Mouse (Mus musculus) embryonic facial prominence, embryonic 11.5 days (tissue): ENCODE results near the gene Fbxl7. TPM values are rescaled to one million over a fixed set of nuclear protein-coding genes. Genes with fewer than 3 reads are reported as not detected.

ENCODE experiments used
- ATAC-seq: fragments of 200-750 bp; cut with Nextera tagmentation; replicated peaks from 2 replicates; pipeline ENCODE4 v1.8.0; 2017; ENCODE audit warnings: low read depth; ENCODE audit not compliant: insufficient number of reproducible peaks, low FRiP score, low TSS enrichment
- DNase-seq: peaks from one replicate; pipeline ENCODE4 v3.0.0-alpha.2; 2015; ENCODE audit warnings: low spot score
- H3K27ac ChIP-seq: fragments of 300-500 bp; sonication (generic); replicated peaks from 2 replicates; pipeline ENCODE4 v1.5.1; 2014; ENCODE audit warnings: mild to moderate bottlenecking, low read depth, low read length, control low read depth
- H3K27me3 ChIP-seq: fragments of 300-500 bp; sonication (generic); 2 replicates; pipeline ENCODE4 v1.6.1; 2014; ENCODE audit warnings: mild to moderate bottlenecking, low read length, moderate library complexity, mixed read lengths; ENCODE audit not compliant: control insufficient read depth, insufficient read depth
- H3K36me3 ChIP-seq: fragments of 300-500 bp; sonication (generic); replicated peaks from 2 replicates; pipeline ENCODE4 v1.6.1; 2014; ENCODE audit warnings: low read depth, mild to moderate bottlenecking, low read length, moderate library complexity, mixed read lengths; ENCODE audit not compliant: control insufficient read depth, insufficient read depth
- H3K4me1 ChIP-seq: fragments of 300-500 bp; sonication (generic); 2 replicates; pipeline ENCODE4 v1.6.1; 2014; ENCODE audit warnings: low read length, mixed read lengths; ENCODE audit not compliant: control insufficient read depth, insufficient read depth
- H3K4me2 ChIP-seq: fragments of 300-500 bp; sonication (generic); 2 replicates; pipeline ENCODE4 v1.6.1; 2014; ENCODE audit warnings: low read depth, mild to moderate bottlenecking, control low read depth, low read length, moderate library complexity
- H3K4me3 ChIP-seq: fragments of 300-500 bp; sonication (generic); 2 replicates; pipeline ENCODE4 v1.5.1; 2014; ENCODE audit warnings: low read depth, low read length, control low read depth
- H3K9ac ChIP-seq: fragments of 300-500 bp; sonication (generic); replicated peaks from 2 replicates; pipeline ENCODE4 v1.6.1; 2014; ENCODE audit warnings: mild to moderate bottlenecking, control low read depth, low read length
- H3K9me3 ChIP-seq: fragments of 300-500 bp; sonication (generic); replicated peaks from 2 replicates; pipeline ENCODE4 v1.6.1; 2016; ENCODE audit warnings: mild to moderate bottlenecking, low read length, inconsistent platforms, mixed read lengths; ENCODE audit not compliant: control insufficient read depth
- WGBS: fragments of 180-500 bp; shearing (Covaris S2); extraction: QIAGEN DNeasy Blood & Tissue Kit; methylation state at CpG from one replicate; pipeline ENCODE4 v1.1.7; 2014; 5-methylcytosine and 5-hydroxymethylcytosine counted together
- polyA plus RNA-seq: library from polyadenylated mRNA; unstranded; fragments of >200 nt; fragmentation: Nextera tagmentation; extraction: Ambion mirVana; gene quantifications from 2 replicates; pipeline ENCODE4 v1.2.1, GENCODE M21; 2014

Gene Fbxl7
- polyA plus RNA-seq, 1 experiment from 2014 or later, result 16.0 TPM

- no peak overlapping the region for H3K27ac ChIP-seq
- H3K4me3 ChIP-seq, result no peak overlapping the region
- DNase-seq (no peak), ATAC-seq (no peak)
- H3K9me3 ChIP-seq, result no peaks in the 10 kb centered on the region
- H3K36me3 ChIP-seq, result no peaks in the 10 kb centered on the region
- H3K27me3 ChIP-seq, result no peaks in the 10 kb centered on the region
- H3K9ac ChIP-seq, result no peak overlapping the region
- 47% methylated on average over 10 of the region's 10 CpGs for WGBS
- H3K4me1 ChIP-seq, result no peaks in the 10 kb centered on the region
- no peak overlapping the region for H3K4me2 ChIP-seq
Observed at GRCm38 (mm10) chr15:26553620-26554019, 341.8 kb downstream of the Fbxl7 start.

DNA sequence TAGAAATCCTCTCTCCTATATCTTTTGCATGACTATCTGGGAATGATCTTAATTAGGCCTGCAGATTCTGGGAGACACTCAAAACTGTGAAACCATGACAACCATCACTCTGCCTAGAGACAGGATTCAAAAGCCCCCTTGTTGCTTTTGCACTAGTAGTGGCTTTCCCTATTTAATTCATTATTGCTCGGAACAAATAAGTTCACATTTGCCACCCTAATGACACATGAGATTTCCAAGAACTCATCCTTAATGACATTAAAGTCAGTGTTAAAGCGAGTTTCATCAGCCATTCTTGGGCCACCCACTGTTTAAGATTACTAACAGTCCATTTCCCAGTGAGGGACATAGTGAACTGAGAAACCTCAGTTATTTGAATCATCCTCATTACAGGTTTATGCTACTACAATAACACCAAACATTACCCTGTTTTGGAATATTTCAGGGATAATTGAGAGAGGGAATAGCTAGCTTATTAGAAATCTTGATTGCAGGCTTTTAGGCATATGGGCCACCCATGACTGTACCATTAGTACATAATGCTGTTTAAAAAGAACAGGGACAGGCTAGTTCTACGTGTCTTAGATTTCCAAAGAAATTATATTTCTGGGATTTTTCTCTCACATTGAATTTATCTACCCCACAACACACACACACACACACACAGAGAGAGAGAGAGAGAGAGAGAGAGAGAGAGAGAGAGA lies 361.2 kb downstream of the Fbxl7 start:
- no peaks in the 10 kb centered on the region for H3K36me3 ChIP-seq
- H3K4me1 ChIP-seq, result no peaks in the 10 kb centered on the region
- ATAC-seq (no peak), DNase-seq (peak; percentile 13)
- no peak overlapping the region for H3K27ac ChIP-seq
- no peaks in the 10 kb centered on the region for H3K9me3 ChIP-seq
- no peaks in the 10 kb centered on the region for H3K27me3 ChIP-seq
- H3K4me2 ChIP-seq, result no peak overlapping the region
- H3K4me3 ChIP-seq, result no peak overlapping the region
- no peak overlapping the region for H3K9ac ChIP-seq
- 58% methylated on average over 3 of the region's 3 CpGs for WGBS

DNA sequence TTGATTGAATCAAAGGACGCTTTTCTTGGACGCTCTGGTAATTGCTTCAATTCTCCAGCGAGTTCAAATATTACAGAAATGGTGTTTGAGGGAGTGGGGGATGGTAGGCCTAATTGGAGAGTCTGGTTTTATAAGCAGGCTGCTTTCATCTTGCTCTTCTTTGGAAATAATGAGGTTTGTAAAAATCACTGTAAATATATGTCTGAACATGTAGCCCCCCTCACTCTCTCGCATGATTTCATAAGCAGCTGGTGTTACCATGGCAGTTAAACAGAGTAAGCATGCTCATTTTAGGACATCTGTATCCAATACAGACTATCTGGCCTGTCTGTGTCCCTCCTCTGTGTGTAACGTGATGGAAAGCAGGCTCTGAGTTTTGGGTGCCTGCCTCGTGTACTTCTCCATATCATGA lies 376.2 kb downstream of the Fbxl7 start:
- Histone ChIP-seq H3K4me1 (no peaks in the 10 kb centered on the region), H3K36me3 (no peaks in the 10 kb centered on the region), H3K4me3 (no peak overlapping the region), H3K27me3 (no peaks in the 10 kb centered on the region), H3K27ac (no peak overlapping the region), H3K9me3 (no peaks in the 10 kb centered on the region), H3K9ac (no peak overlapping the region), H3K4me2 (no peak overlapping the region)
- ATAC-seq (peak; percentile 84; the same call in 1 of the 2 replicates), DNase-seq (peak; percentile 79)
- 45% methylated on average over 6 of the region's 6 CpGs for WGBS

DNA sequence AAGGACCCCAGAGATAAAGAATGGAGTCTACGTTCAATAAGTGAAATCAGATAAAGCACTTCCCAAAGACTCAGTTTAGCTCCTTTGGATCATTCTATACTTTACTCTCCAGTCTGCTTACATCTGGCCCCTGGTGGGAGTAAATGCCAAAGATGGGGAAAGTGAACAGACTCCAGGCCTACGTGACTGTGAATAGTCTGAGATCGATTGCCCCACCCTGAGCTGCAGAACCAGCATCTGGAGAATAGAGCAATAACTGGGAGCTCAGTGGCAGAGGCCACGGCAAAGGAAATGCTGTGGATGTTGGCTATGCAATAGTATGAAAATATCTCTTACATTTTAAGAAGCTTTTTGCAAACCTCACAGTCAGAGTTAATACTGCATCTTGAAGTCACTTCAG lies 394.4 kb downstream of the Fbxl7 start:
- H3K9ac ChIP-seq, result no peak overlapping the region
- DNase-seq (no peak), ATAC-seq (no peak)
- H3K27ac ChIP-seq, result no peak overlapping the region
- no peaks in the 10 kb centered on the region for H3K27me3 ChIP-seq
- H3K4me1 ChIP-seq, result no peaks in the 10 kb centered on the region
- no peaks in the 10 kb centered on the region for H3K36me3 ChIP-seq
- 67% methylated on average over 4 of the region's 4 CpGs for WGBS
- H3K4me2 ChIP-seq, result no peak overlapping the region
- no peak overlapping the region for H3K4me3 ChIP-seq
- H3K9me3 ChIP-seq, result no peaks in the 10 kb centered on the region
